Mouse (Mus musculus): ENCODE data around the gene Tomm20. TPM values are rescaled to one million over a fixed set of nuclear protein-coding genes. Genes with fewer than 3 reads are reported as not detected.
"Not testable (repeated sequence)": the region's sequence is repeated elsewhere in the genome, so short reads cannot be mapped to it uniquely, and the experiment has no call there.

Gene Tomm20
- total RNA-seq, 2 experiments from 2014 or later = 186 to 201 TPM

- intact Hi-C loops (cut with DNase I) = loop anchor here (1.0 to 5.0 kb wide), 2 partner anchors 339 to 424 kb away; no protein-coding TSS in a partner anchor
- no peak for DNase-seq (ENCODE audit: low spot score in 2 of 2)
Observed at GRCm38 (mm10) chr8:126921432-126921831, 24.2 kb downstream of the Tomm20 start.

DNA sequence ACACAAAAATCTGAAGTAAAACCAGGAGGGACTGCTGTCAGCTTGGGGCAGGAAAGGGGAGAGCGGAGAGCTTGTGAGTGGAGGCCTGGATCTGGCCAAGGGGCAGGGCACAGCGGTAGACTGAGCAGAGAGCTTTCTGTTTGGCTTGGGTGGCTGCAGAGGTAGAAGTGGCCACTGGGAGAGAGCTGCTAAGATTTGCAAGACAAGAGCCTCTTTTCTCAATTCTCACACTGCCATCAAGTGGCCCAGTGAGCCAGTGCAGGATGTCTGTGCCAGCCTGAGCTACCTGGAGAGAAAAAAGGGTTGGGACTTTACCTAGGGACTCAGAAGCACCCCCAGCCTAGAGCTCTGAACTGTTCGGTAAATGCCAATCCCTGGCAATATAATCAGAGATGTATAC, 24.8 kb downstream of the Tomm20 start:
- intact Hi-C loops (cut with DNase I) = loop anchor here (1.0 to 5.0 kb wide), 2 partner anchors 339 to 424 kb away; no protein-coding TSS in a partner anchor
- peak; percentile 67 to 77 for DNase-seq (ENCODE audit: low spot score in 2 of 2)

GRCm38 (mm10) chr8:126920386-126920785, 25.3 kb downstream of the Tomm20 start:
- intact Hi-C loops (cut with DNase I) = loop anchor here (5.0 kb wide), 1 partner anchor 338 kb away; no protein-coding TSS in a partner anchor

GRCm38 (mm10) chr8:126919703-126920102, 25.9 kb downstream of the Tomm20 start:
- intact Hi-C loops (cut with DNase I) = loop anchor here (5.0 kb wide), 1 partner anchor 337 kb away; no protein-coding TSS in a partner anchor

More at GRCm38 (mm10) chr8:126920386-126920785, 25.3 kb downstream of the Tomm20 start:
- DNase-seq (ENCODE audit: low spot score in 2 of 2) = no peak

DNA sequence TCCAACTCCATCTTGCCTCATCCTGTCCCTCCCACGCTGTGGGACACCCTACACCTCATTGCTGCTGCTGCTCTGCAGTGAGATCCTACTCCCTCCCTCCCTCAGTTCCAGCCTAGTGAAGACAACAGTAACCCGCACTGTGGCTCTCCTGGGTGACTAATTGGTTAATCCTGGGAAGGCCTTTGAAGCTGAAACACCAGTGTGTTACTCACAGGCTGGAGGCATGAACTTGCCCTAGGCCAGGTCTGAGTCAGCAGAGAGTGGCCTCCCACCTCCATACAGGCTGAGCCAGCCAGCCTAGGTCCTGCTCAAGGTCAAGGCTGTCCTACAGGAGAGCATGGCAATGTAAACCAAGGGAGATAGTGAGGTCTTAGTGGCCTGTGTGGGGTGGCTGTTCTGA, 26.4 kb downstream of the Tomm20 start:
- intact Hi-C loops (cut with DNase I) = no loop called here
- no peak for DNase-seq (ENCODE audit: low spot score in 2 of 2)

More at GRCm38 (mm10) chr8:126919703-126920102, 25.9 kb downstream of the Tomm20 start:
- DNase-seq (ENCODE audit: low spot score in 2 of 2) = no peak

GRCm38 (mm10) chr8:126918356-126918755, 27.3 kb downstream of the Tomm20 start:
- no peak for DNase-seq (ENCODE audit: low spot score in 2 of 2)
- intact Hi-C loops (cut with DNase I) = no loop called here

GRCm38 (mm10) chr8:126917179-126917905, 28.3 kb downstream of the Tomm20 start:
- intact Hi-C loops (cut with DNase I) = no loop called here
- DNase-seq (ENCODE audit: low spot score in 2 of 2) = no peak

DNA sequence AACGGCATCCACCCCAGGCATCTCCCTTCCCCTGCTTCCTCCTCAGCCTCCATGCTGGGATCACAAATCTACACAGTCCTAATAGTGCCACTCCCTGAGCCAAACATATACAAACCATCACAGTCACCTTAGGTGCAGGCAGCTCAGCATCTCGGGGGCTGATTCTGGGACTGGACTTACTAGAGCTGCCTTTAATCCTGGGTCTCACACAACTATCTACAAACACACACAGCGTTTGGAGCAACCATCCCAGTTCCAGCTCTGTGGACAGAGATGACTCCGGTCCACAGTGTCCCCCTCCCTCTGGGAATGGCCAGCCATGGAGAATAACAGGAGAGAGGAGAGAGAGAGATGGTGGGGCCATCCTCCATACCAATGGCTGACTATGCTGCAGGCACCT, 29.0 kb downstream of the Tomm20 start:
- intact Hi-C loops (cut with DNase I) = no loop called here
- no peak for DNase-seq (ENCODE audit: low spot score in 2 of 2)

DNA sequence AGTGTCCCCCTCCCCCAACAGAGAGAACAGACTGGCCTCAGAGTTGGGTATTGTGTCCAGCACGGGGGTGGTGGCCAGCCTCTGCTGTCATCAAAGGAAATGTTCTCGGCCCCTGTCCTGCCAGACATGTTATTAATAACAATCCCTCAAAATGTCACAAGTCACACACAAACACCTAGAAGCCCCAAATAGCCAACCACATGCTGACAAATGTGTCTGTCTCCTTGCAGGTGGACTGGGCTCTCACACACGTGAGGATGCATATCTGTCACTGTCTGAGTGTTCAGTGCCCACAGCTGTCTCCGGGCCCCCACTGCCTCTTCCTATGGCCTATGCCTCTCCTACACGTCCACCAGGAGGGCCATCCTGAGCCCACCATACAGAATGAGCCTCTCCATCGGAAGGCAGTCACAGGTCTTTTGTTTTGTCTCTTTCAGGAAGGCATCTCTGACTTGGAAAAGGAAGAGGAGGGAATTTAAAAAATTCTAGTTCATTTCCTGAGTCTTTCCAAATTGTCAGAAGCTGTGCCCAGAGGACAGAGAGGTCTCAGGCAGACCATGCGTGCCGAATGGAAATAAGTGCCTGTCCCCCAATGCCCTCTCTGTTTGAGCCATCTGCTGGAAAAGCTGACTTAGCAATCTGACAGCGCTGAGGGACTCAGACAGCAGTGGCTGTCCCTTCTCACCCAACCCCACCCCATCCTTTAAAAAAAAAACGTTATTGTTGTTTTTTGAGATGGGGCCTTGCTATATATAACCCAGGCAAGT, 30.9 kb downstream of the Tomm20 start:
- intact Hi-C loops (cut with DNase I) = no loop called here
- DNase-seq (ENCODE audit: low spot score in 2 of 2) = no peak

DNA sequence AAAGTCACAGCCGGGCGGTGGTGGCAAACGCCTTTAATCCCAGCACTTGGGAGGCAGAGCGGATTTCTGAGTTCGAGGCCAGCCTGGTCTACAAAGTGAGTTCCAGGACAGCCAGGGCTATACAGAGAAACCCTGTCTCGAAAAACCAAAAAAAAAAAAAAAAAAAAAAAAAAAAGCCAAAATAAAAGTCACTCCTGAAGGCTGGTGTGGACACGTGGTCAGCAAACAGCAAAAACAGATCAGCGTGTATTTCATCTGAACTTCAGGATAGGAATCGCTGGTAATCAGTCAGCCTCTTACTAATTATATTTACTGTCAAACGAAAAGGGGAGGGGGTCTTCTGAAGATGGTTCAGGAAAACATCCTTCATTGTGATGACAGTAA, 31.5 kb downstream of the Tomm20 start:
- DNase-seq (ENCODE audit: low spot score in 2 of 2); intact Hi-C loops (cut with DNase I): not testable (repeated sequence)

GRCm38 (mm10) chr8:126913241-126914106, 32.2 kb downstream of the Tomm20 start:
- no peak for DNase-seq (ENCODE audit: low spot score in 2 of 2)
- intact Hi-C loops (cut with DNase I) = no loop called here

DNA sequence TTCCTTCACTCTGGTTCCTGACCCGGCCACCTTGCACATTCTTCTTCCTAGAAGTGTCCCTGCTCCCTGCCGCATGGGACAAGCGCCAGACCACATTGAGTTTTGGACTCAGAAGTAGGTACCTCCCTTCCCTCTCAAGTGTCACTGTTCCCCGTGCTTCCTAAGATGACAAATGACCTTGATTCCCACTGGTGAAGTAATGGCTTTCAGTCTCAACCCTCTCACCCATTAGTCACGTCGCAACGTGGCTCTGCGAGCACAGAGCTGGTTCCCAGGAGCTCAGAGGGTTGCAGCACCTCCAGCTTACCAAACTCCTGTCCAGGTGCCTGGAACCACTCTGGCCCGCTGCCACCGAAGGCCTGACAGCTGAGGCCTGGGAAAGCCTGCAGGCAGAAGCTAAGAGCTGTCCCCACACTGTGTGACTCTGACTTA, 36.3 kb downstream of the Tomm20 start:
- intact Hi-C loops (cut with DNase I) = no loop called here

GRCm38 (mm10) chr8:126908805-126909204, 36.8 kb downstream of the Tomm20 start:
- no peak for DNase-seq (ENCODE audit: low spot score in 2 of 2)
- intact Hi-C loops (cut with DNase I) = no loop called here

More for the DNA sequence above, 36.3 kb downstream of the Tomm20 start:
- DNase-seq (ENCODE audit: low spot score in 2 of 2) = no peak

- intact Hi-C loops (cut with DNase I) = no loop called here
- DNase-seq (ENCODE audit: low spot score in 2 of 2) = no peak
Observed at GRCm38 (mm10) chr8:126907968-126908367, 37.7 kb downstream of the Tomm20 start.

GRCm38 (mm10) chr8:126907374-126907773, 38.3 kb downstream of the Tomm20 start:
- intact Hi-C loops (cut with DNase I) = no loop called here
- no peak for DNase-seq (ENCODE audit: low spot score in 2 of 2)

DNA sequence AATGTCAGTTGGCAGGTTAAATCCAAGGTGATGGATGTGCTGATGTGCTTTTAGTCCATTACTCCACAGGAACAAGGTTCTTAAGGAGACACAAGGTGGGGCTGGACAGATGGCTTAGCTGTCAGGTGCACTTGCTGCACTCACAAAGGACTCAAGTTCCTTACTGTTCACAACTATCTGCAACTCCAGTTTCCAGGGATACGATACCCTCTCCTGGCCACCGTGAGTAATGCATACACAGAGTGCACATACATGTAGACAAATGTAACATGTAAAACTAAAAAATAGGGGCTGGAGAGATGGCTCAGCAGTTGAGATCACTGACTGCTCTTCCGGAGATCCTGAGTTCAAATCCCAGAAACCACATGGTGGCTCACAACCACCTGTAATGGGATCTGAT, 40.3 kb downstream of the Tomm20 start:
- intact Hi-C loops (cut with DNase I) = no loop called here
- DNase-seq (ENCODE audit: low spot score in 2 of 2) = no peak

GRCm38 (mm10) chr8:126903927-126904326, 41.7 kb downstream of the Tomm20 start:
- intact Hi-C loops (cut with DNase I) = no loop called here
- no peak for DNase-seq (ENCODE audit: low spot score in 2 of 2)

- intact Hi-C loops (cut with DNase I) = no loop called here
- DNase-seq (ENCODE audit: low spot score in 2 of 2) = no peak
Observed at GRCm38 (mm10) chr8:126903224-126903895, 42.3 kb downstream of the Tomm20 start.

DNA sequence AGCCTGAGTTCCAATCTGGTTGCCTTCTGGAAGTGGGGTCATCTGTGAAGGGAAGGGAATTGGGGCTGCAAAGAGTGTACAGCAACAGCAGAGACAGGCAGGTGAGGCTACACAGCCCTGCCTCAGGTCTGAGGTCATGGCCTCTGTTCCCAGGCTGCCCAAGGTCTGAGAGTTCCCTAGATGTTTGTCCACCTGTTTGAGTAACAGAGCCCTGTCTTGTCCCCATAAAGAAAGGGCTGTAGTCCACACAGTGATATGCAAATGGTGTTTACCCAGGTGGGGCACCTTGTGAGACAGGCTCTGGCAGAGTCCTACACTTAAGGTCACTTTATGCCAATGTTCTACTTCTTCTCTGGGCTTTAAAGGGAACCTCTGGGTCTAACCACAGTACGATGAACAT, 44.0 kb downstream of the Tomm20 start:
- DNase-seq (ENCODE audit: low spot score in 2 of 2) = no peak
- intact Hi-C loops (cut with DNase I) = no loop called here

Measured in left cerebral cortex, postnatal 36 days (tissue).